Mouse (Mus musculus) liver, embryonic 15.5 days (tissue): ENCODE results near the gene Gm1527. TPM values are rescaled to one million over a fixed set of nuclear protein-coding genes. Genes with fewer than 3 reads are reported as not detected.
"Not testable (repeated sequence)": the region's sequence is repeated elsewhere in the genome, so short reads cannot be mapped to it uniquely, and the experiment has no call there.

Experiments
- ATAC-seq: fragments of 200-750 bp; cut with Nextera tagmentation; 2 replicates; pipeline ENCODE4 v1.8.0; 2017; ENCODE audit warnings: moderate number of reproducible peaks, mild to moderate bottlenecking, moderate library complexity; ENCODE audit not compliant: insufficient read depth
- H3K27ac ChIP-seq: fragments of 300-500 bp; sonication (generic); replicated peaks from 2 replicates; pipeline ENCODE4 v1.5.1; 2015; ENCODE audit warnings: mild to moderate bottlenecking, inconsistent platforms
- H3K27me3 ChIP-seq: fragments of 300-500 bp; sonication (generic); 2 replicates; pipeline ENCODE4 v1.6.1; 2015; ENCODE audit warnings: mild to moderate bottlenecking, inconsistent platforms
- H3K36me3 ChIP-seq: fragments of 300-500 bp; sonication (generic); replicated peaks from 2 replicates; pipeline ENCODE4 v1.6.1; 2015; ENCODE audit warnings: moderate library complexity, mild to moderate bottlenecking, inconsistent platforms
- H3K4me1 ChIP-seq: fragments of 300-500 bp; sonication (generic); replicated peaks from 2 replicates; pipeline ENCODE4 v1.6.1; 2015; ENCODE audit warnings: inconsistent platforms
- H3K4me2 ChIP-seq: fragments of 300-500 bp; sonication (generic); 2 replicates; pipeline ENCODE4 v1.6.1; 2015; ENCODE audit warnings: moderate library complexity, mild to moderate bottlenecking, inconsistent platforms
- H3K4me3 ChIP-seq: fragments of 300-500 bp; sonication (generic); replicated peaks from 2 replicates; pipeline ENCODE4 v1.5.1; 2015; ENCODE audit warnings: mild to moderate bottlenecking, inconsistent platforms
- H3K9ac ChIP-seq: fragments of 300-500 bp; sonication (generic); 2 replicates; pipeline ENCODE4 v1.6.1; 2015; ENCODE audit warnings: moderate library complexity, mild to moderate bottlenecking, inconsistent platforms
- H3K9me3 ChIP-seq: fragments of 300-500 bp; sonication (generic); replicated peaks from 2 replicates; pipeline ENCODE4 v1.6.1; 2016; ENCODE audit warnings: inconsistent platforms
- WGBS: fragments of 180-500 bp; shearing (Covaris S2); methylation state at CpG from one replicate; pipeline ENCODE4 v1.1.7; 2015; ENCODE audit warnings: mixed read lengths; ENCODE audit not compliant: insufficient replicate concordance; 5-methylcytosine and 5-hydroxymethylcytosine counted together
- polyA plus RNA-seq: library from polyadenylated mRNA; unstranded; fragments of >200 nt; fragmentation: Nextera tagmentation; extraction: Ambion mirVana; gene quantifications from 2 replicates; pipeline ENCODE4 v1.2.1, GENCODE M21; 2015

Gene Gm1527
- not detected in 2 replicates for polyA plus RNA-seq

DNA sequence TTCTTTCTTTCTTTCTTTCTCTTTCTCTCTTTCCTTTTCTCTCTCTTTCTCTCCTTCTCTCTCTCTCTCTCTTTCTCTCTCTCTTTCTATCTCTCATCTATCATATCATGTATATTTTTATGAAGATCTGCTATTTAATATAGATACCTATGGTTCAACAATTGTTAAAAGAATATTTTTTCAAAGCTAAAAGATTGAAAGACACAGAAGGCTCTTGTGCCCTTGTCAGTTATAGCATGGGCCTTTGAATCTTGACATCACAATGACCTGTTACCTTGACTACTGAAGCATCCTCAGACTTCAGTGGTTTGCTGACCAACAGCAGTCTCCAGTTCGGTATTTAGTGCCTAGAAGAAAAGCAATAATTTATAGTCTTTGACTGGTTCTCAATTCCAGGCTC, at the start of gene Gm1527:
Gene Gm1527 (plus strand): TSS at position 301 of the 400 bp plus-strand sequence.
- 45% methylated on average over 1 of the region's 1 CpGs for WGBS
- ATAC-seq: no peak

GRCm38 (mm10) chr3:28843231-28843630, 49.2 kb upstream of the Gm1527 start:
- Histone ChIP-seq H3K4me2 (no peak overlapping the region), H3K27me3 (no peaks in the 10 kb centered on the region), H3K4me3 (no peak overlapping the region), H3K27ac (no peak overlapping the region), H3K36me3 (no peaks in the 10 kb centered on the region), H3K9me3 (no peaks in the 10 kb centered on the region), H3K9ac (no peak overlapping the region), H3K4me1 (no peaks in the 10 kb centered on the region)
- no peak for ATAC-seq
- WGBS: 50% methylated on average over 8 of the region's 8 CpGs

More for the DNA sequence above, at the start of gene Gm1527:
- Histone ChIP-seq H3K27me3 (no peaks in the 10 kb centered on the region), H3K4me1 (no peaks in the 10 kb centered on the region), H3K9ac (no peak within 1 kb of the TSS), H3K36me3 (no peaks in the 10 kb centered on the region), H3K4me3 (no peak within 1 kb of the TSS), H3K27ac (no peak within 1 kb of the TSS), H3K4me2 (no peak within 1 kb of the TSS), H3K9me3 (no peaks in the 10 kb centered on the region)

GRCm38 (mm10) chr3:28847115-28847514, 45.3 kb upstream of the Gm1527 start:
- Histone ChIP-seq H3K4me3 (no peak overlapping the region), H3K4me1 (no peaks in the 10 kb centered on the region)

GRCm38 (mm10) chr3:28852174-28852573, 40.2 kb upstream of the Gm1527 start:
- H3K9me3 ChIP-seq, H3K4me1 ChIP-seq, H3K4me3 ChIP-seq, H3K9ac ChIP-seq, H3K4me2 ChIP-seq, ATAC-seq, H3K27ac ChIP-seq, H3K36me3 ChIP-seq, H3K27me3 ChIP-seq: not testable (repeated sequence)
- WGBS: 62% methylated on average over 3 of the region's 3 CpGs

More at GRCm38 (mm10) chr3:28847115-28847514, 45.3 kb upstream of the Gm1527 start:
- Histone ChIP-seq H3K9ac (no peak overlapping the region), H3K27me3 (no peaks in the 10 kb centered on the region), H3K36me3 (no peaks in the 10 kb centered on the region), H3K9me3 (no peaks in the 10 kb centered on the region), H3K4me2 (no peak overlapping the region), H3K27ac (no peak overlapping the region)
- no peak for ATAC-seq

- not testable (repeated sequence) for H3K27ac ChIP-seq, H3K9me3 ChIP-seq, H3K4me2 ChIP-seq, H3K27me3 ChIP-seq, H3K9ac ChIP-seq, ATAC-seq, H3K4me1 ChIP-seq, H3K36me3 ChIP-seq, H3K4me3 ChIP-seq
Measured at GRCm38 (mm10) chr3:28859630-28860392, 32.6 kb upstream of the Gm1527 start.

DNA sequence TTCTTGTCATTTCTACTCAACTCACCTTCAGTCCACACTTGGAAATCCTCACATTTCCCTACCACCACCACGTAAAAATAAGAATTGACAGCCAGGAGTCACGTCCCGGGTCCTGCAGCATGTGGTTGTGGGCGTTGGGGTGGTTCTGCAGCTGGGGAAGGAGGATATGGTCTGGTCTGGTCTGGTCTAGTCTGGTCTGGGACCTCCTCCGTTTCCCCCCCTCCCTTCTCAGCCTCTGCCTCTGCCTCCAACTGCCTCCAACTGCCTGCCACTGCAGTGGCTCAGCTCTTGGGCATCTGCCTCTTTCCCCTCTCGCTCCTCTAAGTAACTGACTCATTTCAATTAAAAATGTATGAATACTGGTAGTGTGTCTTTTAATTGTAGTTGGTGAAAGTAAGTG, 4.5 kb downstream of the Gm1527 start:
- not testable (repeated sequence) for H3K36me3 ChIP-seq, H3K27ac ChIP-seq, H3K4me2 ChIP-seq, H3K9ac ChIP-seq, H3K4me1 ChIP-seq, H3K4me3 ChIP-seq, H3K9me3 ChIP-seq, H3K27me3 ChIP-seq, ATAC-seq
- WGBS: 26% methylated on average over 6 of the region's 6 CpGs

DNA sequence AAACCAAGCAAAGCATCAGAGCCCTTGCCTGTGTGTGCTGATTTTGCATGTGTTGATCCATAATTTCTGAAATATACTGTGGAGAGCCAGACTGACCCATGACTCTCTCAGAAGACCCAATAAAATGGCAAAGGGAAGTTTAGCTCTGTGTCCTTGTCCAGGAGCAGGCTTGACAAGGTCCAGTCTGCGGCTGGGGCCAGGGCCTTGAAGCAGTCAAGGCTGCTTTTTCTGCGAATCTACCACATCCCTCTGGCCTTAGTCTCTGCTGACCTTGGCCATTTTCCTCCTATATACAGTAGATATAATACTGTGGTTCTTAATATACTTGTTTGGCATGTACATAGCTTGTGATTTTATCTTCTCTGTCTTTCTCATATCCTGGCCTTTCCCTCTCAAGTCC, 73.5 kb downstream of the Gm1527 start:
- Histone ChIP-seq H3K9me3 (no peaks in the 10 kb centered on the region), H3K27ac (no peak overlapping the region), H3K27me3 (no peaks in the 10 kb centered on the region), H3K36me3 (no peaks in the 10 kb centered on the region), H3K4me3 (no peak overlapping the region), H3K9ac (no peak overlapping the region), H3K4me2 (no peak overlapping the region), H3K4me1 (no peaks in the 10 kb centered on the region)
- WGBS: 63% methylated on average over 2 of the region's 2 CpGs
- no peak for ATAC-seq

DNA sequence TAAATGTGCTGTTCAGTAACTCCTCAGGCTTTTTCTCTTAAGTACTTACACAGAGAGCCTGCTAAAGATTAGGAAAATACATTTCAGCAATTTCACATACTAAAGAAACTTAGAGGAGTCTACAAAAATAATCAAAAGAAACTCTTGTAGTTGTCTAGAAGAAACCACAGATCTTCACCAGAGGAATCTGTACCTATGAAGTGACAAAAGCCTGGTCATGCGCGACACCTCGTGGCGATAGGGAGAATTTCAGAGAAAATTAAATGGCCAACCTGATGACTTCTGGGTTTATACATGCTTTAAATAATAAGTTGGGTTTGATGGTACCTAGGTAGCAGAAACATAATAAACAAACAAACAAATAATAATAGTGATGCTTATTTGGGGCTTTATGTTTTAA, 76.4 kb downstream of the Gm1527 start:
- H3K27me3 ChIP-seq: no peaks in the 10 kb centered on the region
- no peaks in the 10 kb centered on the region for H3K36me3 ChIP-seq
- WGBS: under 1% methylated on average over 4 of the region's 4 CpGs
- no peaks in the 10 kb centered on the region for H3K9me3 ChIP-seq
- no peak overlapping the region for H3K9ac ChIP-seq
- no peak overlapping the region for H3K27ac ChIP-seq
- ATAC-seq: no peak
- no peak overlapping the region for H3K4me3 ChIP-seq
- H3K4me1 ChIP-seq: no peaks in the 10 kb centered on the region
- no peak overlapping the region for H3K4me2 ChIP-seq

Other genes with a start within 250 kb of the Gm1527 start
- gene Slc2a2, start 194.7 kb upstream of the Gm1527 start, polyA plus RNA-seq: 32.3 and 36.5 TPM in 2 replicates
- 5.2 and 5.7 TPM in 2 replicates for gene Eif5a2, start 111.3 kb upstream of the Gm1527 start, polyA plus RNA-seq
- gene Rpl22l1, start 87.2 kb upstream of the Gm1527 start, polyA plus RNA-seq: 143 and 189 TPM in 2 replicates
- gene Egfem1, start 189.4 kb downstream of the Gm1527 start, polyA plus RNA-seq: 0.15 and 0.33 TPM in 2 replicates